Mouse (Mus musculus): ENCODE measurements around the gene Sdc4. TPM values are rescaled to one million over a fixed set of nuclear protein-coding genes. Genes with fewer than 3 reads are reported as not detected.
A peak's percentile ranks its signal among the peaks of the same experiment; 100 is the strongest.

The Sdc4 gene
- polyA plus RNA-seq, 1 experiment from 2014 or later, result 41.9 TPM

GRCm38 (mm10) chr2:164396076-164396475 is 47.6 kb downstream of the Sdc4 start:
- H3K9ac ChIP-seq, result no peak overlapping the region
- WGBS, result 86% methylated on average over 7 of the region's 7 CpGs
- H3K4me2 ChIP-seq, result no peak overlapping the region
- H3K27ac ChIP-seq, result no peak overlapping the region
- H3K9me3 ChIP-seq (replicated peaks), result no peaks in the 10 kb centered on the region
- no peak for ATAC-seq (replicated peaks; ENCODE audit: insufficient number of reproducible peaks, insufficient read depth, low FRiP score, low read depth)
- no peak overlapping the region for H3K4me3 ChIP-seq
- peaks cover 9% of the 10 kb centered on the region for H3K4me1 ChIP-seq (replicated peaks)
- no peaks in the 10 kb centered on the region for H3K36me3 ChIP-seq
- peaks cover 43% of the 10 kb centered on the region for H3K27me3 ChIP-seq

- ATAC-seq (replicated peaks; ENCODE audit: insufficient number of reproducible peaks, insufficient read depth, low FRiP score, low read depth), result no peak
- Histone ChIP-seq H3K9me3 (replicated peaks) (no peaks in the 10 kb centered on the region), H3K36me3 (no peaks in the 10 kb centered on the region), H3K4me3 (no peak overlapping the region), H3K27me3 (peaks cover 46% of the 10 kb centered on the region), H3K4me1 (replicated peaks) (peaks cover 12% of the 10 kb centered on the region), H3K4me2 (no peak overlapping the region), H3K9ac (no peak overlapping the region), H3K27ac (no peak overlapping the region)
- 69% methylated on average over 29 of the region's 29 CpGs for WGBS
These were observed 50.6 kb downstream of the Sdc4 start for GRCm38 (mm10) chr2:164393126-164393525.

- Histone ChIP-seq H3K9ac (peak overlapping the region; percentile 56), H3K36me3 (no peaks in the 10 kb centered on the region), H3K27me3 (peaks cover 60% of the 10 kb centered on the region), H3K4me2 (peak overlapping the region; percentile 91), H3K4me3 (peak overlapping the region; percentile 56), H3K9me3 (replicated peaks) (no peaks in the 10 kb centered on the region), H3K4me1 (replicated peaks) (peaks cover 21% of the 10 kb centered on the region), H3K27ac (peak overlapping the region; percentile 54)
- no peak; the same call in 1 of the 2 replicates for ATAC-seq (replicated peaks; ENCODE audit: insufficient number of reproducible peaks, insufficient read depth, low FRiP score, low read depth)
- under 1% methylated on average over 30 of the region's 30 CpGs for WGBS
These were observed 54.2 kb downstream of the Sdc4 start for GRCm38 (mm10) chr2:164389499-164389898.

GRCm38 (mm10) chr2:164389020-164389419 is 54.7 kb downstream of the Sdc4 start, which contains the start of gene Slpi:
Gene Slpi (minus strand): TSS chr2:164389095.
- Histone ChIP-seq H3K4me1 (replicated peaks) (peaks cover 21% of the 10 kb centered on the region), H3K4me2 (peak within 1 kb of the TSS; percentile 91), H3K4me3 (peak within 1 kb of the TSS; percentile 56), H3K36me3 (no peaks in the 10 kb centered on the region), H3K27ac (peak within 1 kb of the TSS; percentile 54), H3K9ac (peak within 1 kb of the TSS; percentile 56), H3K9me3 (replicated peaks) (no peaks in the 10 kb centered on the region), H3K27me3 (peaks cover 60% of the 10 kb centered on the region)
- 3% methylated on average over 17 of the region's 17 CpGs for WGBS
- no peak; the same call in 1 of the 2 replicates for ATAC-seq (replicated peaks; ENCODE audit: insufficient number of reproducible peaks, insufficient read depth, low FRiP score, low read depth)

GRCm38 (mm10) chr2:164386953-164387352 is 56.7 kb downstream of the Sdc4 start:
- Histone ChIP-seq H3K27ac (no peak overlapping the region), H3K4me2 (no peak overlapping the region), H3K4me1 (replicated peaks) (peaks cover 21% of the 10 kb centered on the region), H3K4me3 (no peak overlapping the region), H3K9ac (no peak overlapping the region), H3K36me3 (no peaks in the 10 kb centered on the region), H3K27me3 (peaks cover 51% of the 10 kb centered on the region), H3K9me3 (replicated peaks) (no peaks in the 10 kb centered on the region)
- ATAC-seq (replicated peaks; ENCODE audit: insufficient number of reproducible peaks, insufficient read depth, low FRiP score, low read depth), result no peak
- whole genome bisulfite sequencing, result 11% methylated on average over 8 of the region's 8 CpGs

GRCm38 (mm10) chr2:164385927-164386763 is 57.5 kb downstream of the Sdc4 start:
- WGBS, result 16% methylated on average over 18 of the region's 18 CpGs
- peak; percentile 58 for ATAC-seq (replicated peaks; ENCODE audit: insufficient number of reproducible peaks, insufficient read depth, low FRiP score, low read depth)
- no peak overlapping the region for H3K9ac ChIP-seq
- H3K9me3 ChIP-seq (replicated peaks), result no peaks in the 10 kb centered on the region
- peaks cover 47% of the 10 kb centered on the region for H3K27me3 ChIP-seq
- no peak overlapping the region for H3K4me3 ChIP-seq
- H3K4me1 ChIP-seq (replicated peaks), result peaks cover 21% of the 10 kb centered on the region
- no peak overlapping the region for H3K27ac ChIP-seq
- peak overlapping the region; percentile 28 for H3K4me2 ChIP-seq
- H3K36me3 ChIP-seq, result no peaks in the 10 kb centered on the region

GRCm38 (mm10) chr2:164383656-164384399 is 59.9 kb downstream of the Sdc4 start:
- no peak for ATAC-seq (replicated peaks; ENCODE audit: insufficient number of reproducible peaks, insufficient read depth, low FRiP score, low read depth)
- H3K9ac ChIP-seq, result no peak overlapping the region

GRCm38 (mm10) chr2:164382971-164383370 is 60.7 kb downstream of the Sdc4 start:
- ATAC-seq (replicated peaks; ENCODE audit: insufficient number of reproducible peaks, insufficient read depth, low FRiP score, low read depth), result no peak

More at GRCm38 (mm10) chr2:164383656-164384399, 59.9 kb downstream of the Sdc4 start:
- H3K4me2 ChIP-seq, result no peak overlapping the region
- no peak overlapping the region for H3K4me3 ChIP-seq
- H3K27ac ChIP-seq, result no peak overlapping the region
- H3K27me3 ChIP-seq, result peaks cover 26% of the 10 kb centered on the region
- H3K9me3 ChIP-seq (replicated peaks), result no peaks in the 10 kb centered on the region
- peaks cover 10% of the 10 kb centered on the region for H3K4me1 ChIP-seq (replicated peaks)
- H3K36me3 ChIP-seq, result no peaks in the 10 kb centered on the region
- 43% methylated on average over 11 of the region's 11 CpGs for WGBS

GRCm38 (mm10) chr2:164381726-164382125 is 62.0 kb downstream of the Sdc4 start:
- H3K4me2 ChIP-seq, result no peak overlapping the region
- WGBS, result 72% methylated on average over 8 of the region's 8 CpGs
- no peaks in the 10 kb centered on the region for H3K9me3 ChIP-seq (replicated peaks)
- H3K36me3 ChIP-seq, result no peaks in the 10 kb centered on the region
- peaks cover 5% of the 10 kb centered on the region; the same call in 1 of the 2 replicates for H3K27me3 ChIP-seq
- ATAC-seq (replicated peaks; ENCODE audit: insufficient number of reproducible peaks, insufficient read depth, low FRiP score, low read depth), result no peak
- H3K4me3 ChIP-seq, result no peak overlapping the region
- H3K9ac ChIP-seq, result no peak overlapping the region
- no peak overlapping the region for H3K27ac ChIP-seq
- peaks cover 9% of the 10 kb centered on the region for H3K4me1 ChIP-seq (replicated peaks)

More at GRCm38 (mm10) chr2:164382971-164383370, 60.7 kb downstream of the Sdc4 start:
- Histone ChIP-seq H3K9me3 (replicated peaks) (no peaks in the 10 kb centered on the region), H3K9ac (no peak overlapping the region), H3K27me3 (peaks cover 17% of the 10 kb centered on the region), H3K36me3 (no peaks in the 10 kb centered on the region), H3K4me2 (no peak overlapping the region), H3K4me1 (replicated peaks) (peaks cover 9% of the 10 kb centered on the region), H3K27ac (no peak overlapping the region), H3K4me3 (no peak overlapping the region)
- WGBS, result 60% methylated on average over 3 of the region's 3 CpGs

GRCm38 (mm10) chr2:164377478-164378426 is 65.9 kb downstream of the Sdc4 start:
- Histone ChIP-seq H3K9me3 (replicated peaks) (no peaks in the 10 kb centered on the region), H3K4me3 (no peak overlapping the region), H3K27ac (no peak overlapping the region), H3K27me3 (no peaks in the 10 kb centered on the region), H3K4me2 (no peak overlapping the region), H3K9ac (no peak overlapping the region), H3K4me1 (replicated peaks) (no peaks in the 10 kb centered on the region), H3K36me3 (no peaks in the 10 kb centered on the region)
- 76% methylated on average over 15 of the region's 15 CpGs for WGBS
- ATAC-seq (replicated peaks; ENCODE audit: insufficient number of reproducible peaks, insufficient read depth, low FRiP score, low read depth), result no peak
